Mouse (Mus musculus) heart, postnatal 0 days (tissue): ENCODE results near the gene Wdr92.

Experiments
- CTCF ChIP-seq: IDR thresholded peaks from 2 replicates; pipeline ENCODE4 v1.5.1; 2016; ENCODE audit warnings: antibody characterized with exemption, control low read depth, low read depth
- EP300 ChIP-seq: IDR thresholded peaks from 2 replicates; pipeline ENCODE4 v1.6.1; 2016; ENCODE audit warnings: antibody characterized with exemption, low read depth

DNA sequence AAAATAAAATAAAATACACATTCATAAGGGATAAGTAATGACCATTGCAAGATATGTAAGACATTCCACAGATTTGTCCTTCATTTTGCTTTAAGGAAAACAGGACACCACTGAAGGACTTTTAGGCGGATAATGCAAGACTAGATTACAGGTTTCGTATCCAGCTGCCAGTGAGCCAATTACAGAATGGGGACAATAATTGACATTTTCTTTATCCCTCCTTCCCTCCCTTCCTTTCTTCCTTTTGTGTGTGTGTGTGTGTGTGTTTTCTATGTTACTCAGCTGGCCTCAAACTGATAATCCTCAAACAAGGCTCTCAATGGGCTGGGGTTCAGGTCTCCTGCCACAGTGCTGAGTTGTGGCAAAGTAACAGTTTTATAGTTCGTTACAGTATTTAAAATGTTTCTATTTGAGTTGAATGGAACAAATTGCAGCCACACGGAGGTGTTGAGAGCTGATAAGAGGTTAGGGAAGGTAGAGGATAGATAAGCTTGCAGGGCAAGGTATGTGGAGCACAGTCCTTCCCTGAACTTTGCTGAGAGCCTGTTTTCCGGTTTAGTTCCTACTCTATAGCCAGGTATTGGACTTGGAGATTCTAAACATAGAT, 31.1 kb downstream of the Wdr92 start:
- TF ChIP-seq CTCF (no peak), EP300 (no peak)
